Mouse (Mus musculus) macrophage (primary cell): ENCODE results near the gene Trib2. TPM values are rescaled to one million over a fixed set of nuclear protein-coding genes. Genes with fewer than 3 reads are reported as not detected.

ENCODE experiments used
- H3K27ac ChIP-seq: fragments of 350-480 bp; formaldehyde crosslinking; 2 replicates; pipeline ENCODE4 v1.9.0; 2021
- H3K36me3 ChIP-seq: fragments of 350-480 bp; formaldehyde crosslinking; 2 replicates; pipeline ENCODE4 v1.9.0; 2021; ENCODE audit errors: inconsistent target
- H3K4me3 ChIP-seq: fragments of 350-480 bp; formaldehyde crosslinking; 2 replicates; pipeline ENCODE4 v1.9.0; 2021; ENCODE audit errors: inconsistent target
- H3K79me2 ChIP-seq: fragments of 350-480 bp; formaldehyde crosslinking; 2 replicates; pipeline ENCODE4 v1.9.0; 2021; ENCODE audit errors: inconsistent target
- WGBS: methylation state at CpG from one replicate; pipeline ENCODE4 v1.1.7; 2026; ENCODE audit warnings: inconsistent platforms; ENCODE audit not compliant: missing documents; 5-methylcytosine and 5-hydroxymethylcytosine counted together
- polyA plus RNA-seq: library from polyadenylated mRNA; stranded (reverse); fragments of 250-400 nt; gene quantifications from 3 replicates; pipeline ENCODE4 v1.2.4, GENCODE M21; 2018; ENCODE audit warnings: inconsistent platforms

The Trib2 gene
- polyA plus RNA-seq, 1 experiment from 2014 or later, result 0.04 TPM

GRCm38 (mm10) chr12:15761453-15762116 lies 55.1 kb downstream of the Trib2 start:
- H3K4me3 ChIP-seq, result no peak overlapping the region
- no peak overlapping the region for H3K27ac ChIP-seq
- H3K79me2 ChIP-seq, result no peaks in the 10 kb centered on the region
- no peaks in the 10 kb centered on the region for H3K36me3 ChIP-seq
- WGBS, result 87% methylated on average over 8 of the region's 8 CpGs

- H3K79me2 ChIP-seq, result no peaks in the 10 kb centered on the region
- WGBS, result 41% methylated on average over 4 of the region's 4 CpGs
- no peak overlapping the region for H3K4me3 ChIP-seq
- no peak overlapping the region for H3K27ac ChIP-seq
- no peaks in the 10 kb centered on the region for H3K36me3 ChIP-seq
Observed at GRCm38 (mm10) chr12:15760684-15761083, 56.0 kb downstream of the Trib2 start.

GRCm38 (mm10) chr12:15758866-15759265 lies 57.9 kb downstream of the Trib2 start:
- Histone ChIP-seq H3K79me2 (no peaks in the 10 kb centered on the region), H3K4me3 (no peak overlapping the region)
- 67% methylated on average over 2 of the region's 2 CpGs for WGBS

GRCm38 (mm10) chr12:15757351-15757750 lies 59.4 kb downstream of the Trib2 start:
- Histone ChIP-seq H3K36me3 (no peaks in the 10 kb centered on the region), H3K27ac (no peak overlapping the region)
- 75% methylated on average over 8 of the region's 8 CpGs for WGBS

More at GRCm38 (mm10) chr12:15758866-15759265, 57.9 kb downstream of the Trib2 start:
- H3K36me3 ChIP-seq, result no peaks in the 10 kb centered on the region
- no peak overlapping the region for H3K27ac ChIP-seq

GRCm38 (mm10) chr12:15755030-15755690 lies 61.6 kb downstream of the Trib2 start:
- H3K27ac ChIP-seq, result no peak overlapping the region
- WGBS, result 0% methylated on average over 2 of the region's 2 CpGs
- H3K79me2 ChIP-seq, result no peaks in the 10 kb centered on the region
- H3K36me3 ChIP-seq, result no peaks in the 10 kb centered on the region
- H3K4me3 ChIP-seq, result no peak overlapping the region

More at GRCm38 (mm10) chr12:15757351-15757750, 59.4 kb downstream of the Trib2 start:
- no peak overlapping the region for H3K4me3 ChIP-seq
- no peaks in the 10 kb centered on the region for H3K79me2 ChIP-seq

GRCm38 (mm10) chr12:15754602-15755001 lies 62.1 kb downstream of the Trib2 start:
- Histone ChIP-seq H3K27ac (no peak overlapping the region), H3K79me2 (no peaks in the 10 kb centered on the region), H3K4me3 (no peak overlapping the region), H3K36me3 (no peaks in the 10 kb centered on the region)
- 69% methylated on average over 2 of the region's 2 CpGs for WGBS

GRCm38 (mm10) chr12:15749646-15750195 lies 67.0 kb downstream of the Trib2 start:
- Histone ChIP-seq H3K27ac (no peak overlapping the region), H3K4me3 (no peak overlapping the region), H3K79me2 (no peaks in the 10 kb centered on the region), H3K36me3 (no peaks in the 10 kb centered on the region)
- 63% methylated on average over 4 of the region's 4 CpGs for WGBS

GRCm38 (mm10) chr12:15745752-15746151 lies 71.0 kb downstream of the Trib2 start:
- no peaks in the 10 kb centered on the region for H3K36me3 ChIP-seq

More at GRCm38 (mm10) chr12:15745752-15746151, 71.0 kb downstream of the Trib2 start:
- Histone ChIP-seq H3K27ac (no peak overlapping the region), H3K4me3 (no peak overlapping the region), H3K79me2 (no peaks in the 10 kb centered on the region)
- WGBS, result 36% methylated on average over 10 of the region's 10 CpGs
